Mouse (Mus musculus): ENCODE results near the gene Pcid2. TPM values are rescaled to one million over a fixed set of nuclear protein-coding genes. Genes with fewer than 3 reads are reported as not detected.
"Not testable (repeated sequence)": the region's sequence is repeated elsewhere in the genome, so short reads cannot be mapped to it uniquely, and the experiment has no call there.

The Pcid2 gene
- polyA plus RNA-seq, 1 experiment: 17.3 TPM

DNA sequence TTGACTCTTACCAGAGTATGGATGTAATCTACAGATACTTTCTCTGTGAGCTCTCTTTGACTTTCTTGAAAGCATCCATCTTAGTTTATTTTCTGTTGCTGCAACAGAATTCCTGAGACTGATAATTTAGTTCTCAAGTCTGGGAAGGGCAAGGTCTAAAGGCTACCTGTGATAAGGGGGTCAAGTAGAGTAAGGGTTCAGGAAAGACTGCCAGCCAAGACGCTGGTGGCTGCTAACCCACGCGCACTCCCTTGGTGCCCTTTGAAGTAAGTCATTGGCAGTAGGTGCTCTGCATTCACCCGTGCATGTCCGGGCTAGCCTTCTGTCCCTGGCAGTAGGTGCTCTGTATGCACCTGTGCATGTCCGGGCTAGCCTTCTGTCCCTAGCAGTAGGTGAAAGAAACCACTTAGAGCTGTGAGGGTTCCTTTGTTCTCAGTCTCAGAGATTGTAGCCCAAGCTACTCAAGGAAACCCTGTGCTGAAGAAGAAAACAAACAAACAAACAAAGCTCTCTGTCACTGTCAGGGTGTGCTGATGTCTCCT lies 34.5 kb upstream of the Pcid2 start:
- Histone ChIP-seq H3K27ac (ENCODE audit: insufficient read depth, low read depth, low read length) (no peak overlapping the region), H3K4me3 (ENCODE audit: insufficient read depth, low read depth, low read length) (no peak overlapping the region), H3K27me3 (replicated peaks; ENCODE audit: control insufficient read depth, insufficient read depth, low read length) (no peaks in the 10 kb centered on the region), H3K4me1 (ENCODE audit: control insufficient read depth, insufficient read depth, low read length) (no peaks in the 10 kb centered on the region), H3K36me3 (ENCODE audit: control insufficient read depth, insufficient read depth, low read length) (peaks cover 5% of the 10 kb centered on the region; the same call in 1 of the 2 replicates)
- TF ChIP-seq CTCF (conservative IDR thresholded peaks at IDR 0.05; ENCODE audit: insufficient read depth, insufficient read length, low read depth, low read length) (no peak), POLR2A (IDR thresholded peaks at IDR 0.05; ENCODE audit: low read depth, low read length) (no peak)
- no peak for DNase-seq
- WGBS: 93% methylated on average over 6 of the region's 6 CpGs

DNA sequence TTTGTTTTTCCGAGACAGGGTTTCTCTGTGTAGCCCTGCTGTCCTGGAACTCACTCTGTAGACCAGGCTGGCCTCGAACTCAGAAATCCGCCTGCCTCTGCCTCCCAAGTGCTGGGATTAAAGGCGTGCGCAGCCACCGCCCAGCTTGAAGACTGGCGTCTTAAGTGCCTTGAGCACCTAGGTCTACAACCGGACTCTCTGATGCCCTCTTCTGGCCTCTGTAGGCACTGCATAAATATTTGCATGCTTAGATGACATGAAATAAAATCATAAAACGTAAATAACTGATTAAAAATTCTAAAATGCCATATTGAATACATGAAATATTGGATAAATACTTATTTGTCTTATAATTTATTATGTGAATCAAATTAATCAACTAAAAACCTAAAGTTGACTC lies 27.0 kb upstream of the Pcid2 start:
- TF ChIP-seq CTCF (conservative IDR thresholded peaks at IDR 0.05; ENCODE audit: insufficient read depth, insufficient read length, low read depth, low read length): peak; percentile 49; the same call in 1 of the 2 replicates
- H3K4me1 ChIP-seq (ENCODE audit: control insufficient read depth, insufficient read depth, low read length); H3K27ac ChIP-seq (ENCODE audit: insufficient read depth, low read depth, low read length); H3K4me3 ChIP-seq (ENCODE audit: insufficient read depth, low read depth, low read length); H3K27me3 ChIP-seq (replicated peaks; ENCODE audit: control insufficient read depth, insufficient read depth, low read length); H3K36me3 ChIP-seq (ENCODE audit: control insufficient read depth, insufficient read depth, low read length): not testable (repeated sequence)
- peak; percentile 62 for DNase-seq
- WGBS: 57% methylated on average over 9 of the region's 9 CpGs

DNA sequence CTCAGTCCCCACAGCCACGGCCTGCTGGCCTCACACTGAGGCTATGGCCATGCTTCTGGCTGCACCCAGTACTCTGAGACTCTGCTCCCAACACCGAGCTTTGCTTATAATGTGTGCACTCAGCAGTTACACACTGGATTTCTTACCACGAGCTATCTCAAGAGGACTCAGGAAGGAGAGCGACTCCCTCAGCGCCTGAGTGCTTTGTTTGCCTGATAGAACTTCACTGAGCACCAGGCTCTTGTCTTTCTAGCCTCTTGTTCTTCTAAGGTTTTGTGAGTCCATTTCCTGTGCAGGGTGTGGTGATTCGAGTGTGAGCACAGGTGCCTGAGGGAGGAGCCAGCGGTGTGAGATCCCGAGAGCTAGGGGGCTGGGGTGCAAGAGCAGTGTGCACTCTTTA lies 19.6 kb upstream of the Pcid2 start:
- TF ChIP-seq POLR2A (IDR thresholded peaks at IDR 0.05; ENCODE audit: low read depth, low read length) (no peak), CTCF (conservative IDR thresholded peaks at IDR 0.05; ENCODE audit: insufficient read depth, insufficient read length, low read depth, low read length) (no peak)
- WGBS: 90% methylated on average over 8 of the region's 8 CpGs
- H3K27me3 ChIP-seq (replicated peaks; ENCODE audit: control insufficient read depth, insufficient read depth, low read length): no peaks in the 10 kb centered on the region
- H3K4me1 ChIP-seq (ENCODE audit: control insufficient read depth, insufficient read depth, low read length): no peaks in the 10 kb centered on the region
- no peak overlapping the region for H3K27ac ChIP-seq (ENCODE audit: insufficient read depth, low read depth, low read length)
- H3K36me3 ChIP-seq (ENCODE audit: control insufficient read depth, insufficient read depth, low read length): peaks cover 3% of the 10 kb centered on the region
- DNase-seq: no peak
- H3K4me3 ChIP-seq (ENCODE audit: insufficient read depth, low read depth, low read length): no peak overlapping the region

DNA sequence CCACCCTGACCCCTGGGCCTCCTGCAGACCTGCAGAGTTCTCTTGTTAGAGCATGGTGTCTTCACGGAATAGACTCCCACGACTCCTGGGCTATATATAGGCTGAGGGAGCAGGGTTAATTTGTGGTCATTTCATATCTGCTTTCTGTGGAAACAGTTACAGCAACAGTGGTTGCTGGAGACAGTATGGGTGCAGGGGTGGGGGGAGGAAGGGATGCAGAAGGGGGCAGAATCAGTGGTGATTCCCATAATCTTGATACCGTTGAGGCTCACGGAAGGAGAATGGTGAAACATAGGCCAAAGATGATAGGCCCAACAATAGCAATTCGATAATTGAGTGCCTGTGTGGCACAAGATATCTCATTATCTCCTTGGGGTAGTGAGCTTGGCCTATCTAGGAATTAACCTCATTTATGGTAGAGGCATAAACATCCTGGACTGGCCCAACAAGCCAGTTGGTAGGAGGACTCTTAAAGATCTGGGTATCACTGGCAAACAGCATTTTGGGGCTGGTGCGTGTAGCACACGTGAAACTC lies 17.7 kb upstream of the Pcid2 start:
- TF ChIP-seq POLR2A (IDR thresholded peaks at IDR 0.05; ENCODE audit: low read depth, low read length): no peak
- no peak for TF ChIP-seq CTCF (conservative IDR thresholded peaks at IDR 0.05; ENCODE audit: insufficient read depth, insufficient read length, low read depth, low read length)
- 91% methylated on average over 7 of the region's 7 CpGs for WGBS

DNA sequence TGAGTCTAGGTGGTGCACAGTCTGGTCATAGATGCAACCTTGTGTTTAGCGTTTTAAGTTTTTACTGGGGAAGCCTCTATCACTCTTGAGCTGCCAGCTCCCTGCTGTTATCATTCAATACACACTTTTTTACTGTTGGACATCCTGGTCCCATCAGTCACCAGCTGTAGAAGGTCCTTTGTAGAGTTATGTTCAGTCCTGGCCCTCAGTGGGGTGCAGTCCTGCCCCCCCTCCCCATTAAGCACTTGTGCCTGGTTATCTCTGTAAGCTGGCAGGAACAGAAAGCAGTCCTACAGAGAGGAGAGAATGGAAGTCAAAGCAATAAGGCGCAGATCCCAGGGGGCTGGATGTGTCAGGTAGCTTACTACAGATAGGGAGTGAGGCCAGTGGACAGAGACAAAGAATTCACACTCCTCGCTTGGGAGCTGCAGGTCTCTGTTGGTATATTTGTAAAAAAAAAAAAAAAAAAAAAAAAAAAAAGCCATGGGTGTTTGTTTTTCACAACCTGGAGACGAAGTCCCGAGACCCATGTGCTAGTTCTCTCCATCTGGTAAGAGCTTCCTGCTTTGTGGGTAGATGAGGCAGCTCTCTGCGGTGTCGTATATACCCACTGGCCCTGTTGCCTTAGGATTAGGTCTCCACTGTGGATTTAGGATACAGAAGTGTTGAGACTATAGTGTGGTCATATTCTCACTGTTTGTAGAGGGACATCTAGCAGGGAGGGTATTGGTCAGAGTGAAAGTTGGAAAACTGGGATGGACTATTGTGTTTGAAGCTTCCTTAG lies 15.8 kb upstream of the Pcid2 start:
- Histone ChIP-seq H3K4me1 (ENCODE audit: control insufficient read depth, insufficient read depth, low read length) (no peaks in the 10 kb centered on the region), H3K27ac (ENCODE audit: insufficient read depth, low read depth, low read length) (no peak overlapping the region), H3K36me3 (ENCODE audit: control insufficient read depth, insufficient read depth, low read length) (peaks cover 3% of the 10 kb centered on the region), H3K4me3 (ENCODE audit: insufficient read depth, low read depth, low read length) (no peak overlapping the region), H3K27me3 (replicated peaks; ENCODE audit: control insufficient read depth, insufficient read depth, low read length) (no peaks in the 10 kb centered on the region)
- TF ChIP-seq POLR2A (IDR thresholded peaks at IDR 0.05; ENCODE audit: low read depth, low read length) (no peak), CTCF (conservative IDR thresholded peaks at IDR 0.05; ENCODE audit: insufficient read depth, insufficient read length, low read depth, low read length) (no peak)
- no peak for DNase-seq
- 90% methylated on average over 7 of the region's 7 CpGs for WGBS

More for the DNA sequence above, 17.7 kb upstream of the Pcid2 start:
- Histone ChIP-seq H3K27me3 (replicated peaks; ENCODE audit: control insufficient read depth, insufficient read depth, low read length) (no peaks in the 10 kb centered on the region), H3K4me3 (ENCODE audit: insufficient read depth, low read depth, low read length) (no peak overlapping the region), H3K27ac (ENCODE audit: insufficient read depth, low read depth, low read length) (no peak overlapping the region), H3K4me1 (ENCODE audit: control insufficient read depth, insufficient read depth, low read length) (no peaks in the 10 kb centered on the region), H3K36me3 (ENCODE audit: control insufficient read depth, insufficient read depth, low read length) (peaks cover 3% of the 10 kb centered on the region)
- DNase-seq: no peak

DNA sequence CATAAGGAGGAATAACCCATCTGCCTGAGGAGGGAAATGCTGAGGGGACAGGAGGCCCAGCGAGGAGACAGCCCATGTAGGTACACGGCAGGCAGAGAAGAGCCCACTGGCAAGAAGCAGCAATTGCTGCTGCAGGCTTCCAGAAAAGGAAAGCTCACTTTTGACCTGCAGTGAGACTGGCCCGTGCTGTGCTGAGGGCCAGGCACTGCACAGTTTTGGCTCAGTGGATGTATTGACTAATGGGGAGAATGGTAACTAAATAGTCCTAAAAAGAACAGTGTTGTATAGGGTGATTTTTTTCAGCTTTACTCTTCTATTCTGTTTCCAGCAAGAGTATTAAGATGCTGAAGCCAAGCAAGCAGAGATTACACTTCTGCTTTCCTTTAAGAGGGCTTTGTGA lies 13.3 kb upstream of the Pcid2 start:
- H3K27ac ChIP-seq (ENCODE audit: insufficient read depth, low read depth, low read length): no peak overlapping the region
- no peak for TF ChIP-seq POLR2A (IDR thresholded peaks at IDR 0.05; ENCODE audit: low read depth, low read length)
- no peak for TF ChIP-seq CTCF (conservative IDR thresholded peaks at IDR 0.05; ENCODE audit: insufficient read depth, insufficient read length, low read depth, low read length)
- no peak for DNase-seq
- H3K4me3 ChIP-seq (ENCODE audit: insufficient read depth, low read depth, low read length): no peak overlapping the region
- H3K4me1 ChIP-seq (ENCODE audit: control insufficient read depth, insufficient read depth, low read length): no peaks in the 10 kb centered on the region
- 81% methylated on average over 3 of the region's 3 CpGs for WGBS
- H3K36me3 ChIP-seq (ENCODE audit: control insufficient read depth, insufficient read depth, low read length): no peaks in the 10 kb centered on the region
- no peaks in the 10 kb centered on the region for H3K27me3 ChIP-seq (replicated peaks; ENCODE audit: control insufficient read depth, insufficient read depth, low read length)

DNA sequence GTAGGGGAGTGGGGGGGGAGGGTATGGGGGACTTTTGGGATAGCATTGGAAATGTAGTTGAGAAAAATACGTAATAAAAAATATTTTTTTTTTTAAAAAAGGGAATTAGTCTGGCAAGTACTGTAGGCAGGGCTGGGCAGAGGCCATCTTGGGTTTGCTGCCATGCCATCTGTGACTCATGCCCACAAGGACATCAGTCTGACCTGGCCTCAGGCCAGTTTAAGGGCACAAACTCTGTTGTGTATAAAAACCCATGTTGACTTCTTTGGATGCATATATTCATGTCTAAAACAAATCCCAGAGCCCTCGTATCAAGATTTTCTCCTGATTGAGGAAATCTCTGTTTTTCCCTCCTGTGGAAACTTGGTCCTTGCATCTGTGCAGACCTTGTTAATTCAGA lies 11.8 kb upstream of the Pcid2 start:
- no peak for DNase-seq
- no peak overlapping the region for H3K27ac ChIP-seq (ENCODE audit: insufficient read depth, low read depth, low read length)
- H3K4me1 ChIP-seq (ENCODE audit: control insufficient read depth, insufficient read depth, low read length): no peaks in the 10 kb centered on the region
- 93% methylated on average over 2 of the region's 2 CpGs for WGBS
- no peaks in the 10 kb centered on the region for H3K27me3 ChIP-seq (replicated peaks; ENCODE audit: control insufficient read depth, insufficient read depth, low read length)
- H3K4me3 ChIP-seq (ENCODE audit: insufficient read depth, low read depth, low read length): no peak overlapping the region
- no peaks in the 10 kb centered on the region for H3K36me3 ChIP-seq (ENCODE audit: control insufficient read depth, insufficient read depth, low read length)
- TF ChIP-seq POLR2A (IDR thresholded peaks at IDR 0.05; ENCODE audit: low read depth, low read length) (no peak), CTCF (conservative IDR thresholded peaks at IDR 0.05; ENCODE audit: insufficient read depth, insufficient read length, low read depth, low read length) (no peak)
